Mouse (Mus musculus) cerebellum, adult 11-12 months (tissue): Measurements from ENCODE around the gene Tmem145.
A peak's percentile ranks its signal among the peaks of the same experiment; 100 is the strongest.
"Not testable (repeated sequence)": the region's sequence is repeated elsewhere in the genome, so short reads cannot be mapped to it uniquely, and the experiment has no call there.

ENCODE experiments used
- DNase-seq: peaks from one replicate; pipeline ENCODE4 v3.0.0; 2022

Tmem145 gene

GRCm38 (mm10) chr7:25323219-25323618, 17.3 kb downstream of the Tmem145 start:
- DNase-seq = no peak

GRCm38 (mm10) chr7:25325431-25325830, 19.5 kb downstream of the Tmem145 start:
- DNase-seq = not testable (repeated sequence)

- DNase-seq = no peak
Observed at GRCm38 (mm10) chr7:25326233-25326632, 20.3 kb downstream of the Tmem145 start.

GRCm38 (mm10) chr7:25333596-25334307, 27.8 kb downstream of the Tmem145 start:
- DNase-seq = peak; percentile 74

GRCm38 (mm10) chr7:25334472-25334871, 28.6 kb downstream of the Tmem145 start:
- DNase-seq = no peak

- no peak for DNase-seq
Observed at GRCm38 (mm10) chr7:25339329-25339728, 33.4 kb downstream of the Tmem145 start.

GRCm38 (mm10) chr7:25341000-25341784, 35.3 kb downstream of the Tmem145 start:
- no peak for DNase-seq

- DNase-seq = no peak
Observed at GRCm38 (mm10) chr7:25348861-25349260, 43.0 kb downstream of the Tmem145 start.

GRCm38 (mm10) chr7:25358721-25359206, 52.9 kb downstream of the Tmem145 start:
- no peak for DNase-seq

- peak; percentile 85 for DNase-seq
Observed at GRCm38 (mm10) chr7:25363151-25363550, 57.2 kb downstream of the Tmem145 start.

GRCm38 (mm10) chr7:25363632-25364031, 57.7 kb downstream of the Tmem145 start:
- DNase-seq = peak; percentile 59
